Mouse (Mus musculus) right cerebral cortex, postnatal 25 days (tissue): ENCODE results near the gene Cdca3.

Experiments used
- DNase-seq: peaks from one replicate; pipeline ENCODE4 v3.0.0; 2022

The Cdca3 gene

GRCm38 (mm10) chr6:124879390-124879789 lies 50.0 kb downstream of the Cdca3 start:
- no peak for DNase-seq

GRCm38 (mm10) chr6:124881821-124882220 lies 52.5 kb downstream of the Cdca3 start:
- no peak for DNase-seq
